Mouse (Mus musculus) CD8-positive naive resting alpha-beta T cell, adult 57 days (primary cell): ENCODE measurements around the gene Trim40. TPM values are rescaled to one million over a fixed set of nuclear protein-coding genes. Genes with fewer than 3 reads are reported as not detected.

Experiments
- total RNA-seq: library from RNA; stranded (reverse); gene quantifications from one replicate; pipeline ENCODE4 v1.2.4, GENCODE M21; 2023

The Trim40 gene
- not detected for total RNA-seq

GRCm38 (mm10) chr17:36890073-36890903 lies at the start of gene Trim40:
TSS of gene Trim40 (minus strand) at chr17:36890123.

GRCm38 (mm10) chr17:36897552-36898205 lies 7.8 kb upstream of the Trim40 start, which contains the start of gene Trim31:
TSS of gene Trim31 (plus strand) at chr17:36898118.

GRCm38 (mm10) chr17:36869284-36869954 lies 20.5 kb downstream of the Trim40 start, which contains the start of gene Trim10:
TSS of gene Trim10 (plus strand) at chr17:36869574.

GRCm38 (mm10) chr17:36866719-36867527 lies 23.0 kb downstream of the Trim40 start, which contains the start of gene Trim15:
TSS of gene Trim15 (minus strand) at chr17:36867210.

GRCm38 (mm10) chr17:36836874-36837647 lies 52.9 kb downstream of the Trim40 start, which contains the start of gene Trim26:
TSS of gene Trim26 (plus strand) at chr17:36837134.

Other genes with a start within 250 kb of the Trim40 start
- not detected for gene H2-M9, start 247.5 kb downstream of the Trim40 start, total RNA-seq
- gene H2-M1, start 217.9 kb downstream of the Trim40 start, total RNA-seq = not detected
- not detected for gene H2-M10.5, start 117.2 kb downstream of the Trim40 start, total RNA-seq
- not detected for gene H2-M10.6, start 78.0 kb downstream of the Trim40 start, total RNA-seq
- 128 TPM for gene Trim26, start 53.0 kb downstream of the Trim40 start, total RNA-seq
- gene Trim15, start 22.9 kb downstream of the Trim40 start, total RNA-seq = not detected
- 0.89 TPM for gene Trim10, start 20.5 kb downstream of the Trim40 start, total RNA-seq
- not detected for gene Trim31, start 8.0 kb upstream of the Trim40 start, total RNA-seq
- 2.2 TPM for gene Rnf39, start 52.8 kb upstream of the Trim40 start, total RNA-seq
- 56.2 TPM for gene Ppp1r11, start 61.6 kb upstream of the Trim40 start, total RNA-seq
- 59.2 TPM for gene Znrd1, start 68.4 kb upstream of the Trim40 start, total RNA-seq
- gene Znrd1as, start 68.5 kb upstream of the Trim40 start, total RNA-seq = 2.3 TPM
- gene 2410137M14Rik, start 91.1 kb upstream of the Trim40 start, total RNA-seq = not detected
- gene H2-M5, start 99.4 kb upstream of the Trim40 start, total RNA-seq = not detected
- not detected for gene Zfp57, start 111.0 kb upstream of the Trim40 start, total RNA-seq
- gene Mog, start 133.3 kb upstream of the Trim40 start, total RNA-seq = not detected
- 153 TPM for gene Gabbr1, start 155.8 kb upstream of the Trim40 start, total RNA-seq
- gene Olfr90, start 198.4 kb upstream of the Trim40 start, total RNA-seq = 0.18 TPM
- gene Olfr91, start 208.2 kb upstream of the Trim40 start, total RNA-seq = not detected
- gene Olfr92, start 230.0 kb upstream of the Trim40 start, total RNA-seq = not detected